Mouse (Mus musculus): ENCODE measurements around the gene Slc22a20.

GRCm38 (mm10) chr19:5962651-5963050, 23.3 kb downstream of the Slc22a20 start:
- TF ChIP-seq CTCF (IDR thresholded peaks at IDR 0.05; ENCODE audit: control insufficient read depth, insufficient read depth, low read length) (no peak), POLR2A (IDR thresholded peaks at IDR 0.05; ENCODE audit: borderline replicate concordance, control insufficient read depth, low read depth, low read length) (no peak)
